Mouse (Mus musculus) stomach, postnatal 0 days (tissue): ENCODE data around the gene Cemip.

Experiments used
- CTCF ChIP-seq: IDR thresholded peaks from 2 replicates; pipeline ENCODE4 v1.5.1; 2016; ENCODE audit warnings: antibody characterized with exemption, low read depth, mild to moderate bottlenecking, moderate library complexity
- EP300 ChIP-seq: optimal IDR thresholded peaks from 2 replicates; pipeline ENCODE3; 2016; ENCODE audit warnings: antibody characterized with exemption

GRCm38 (mm10) chr7:83904831-83905230, 181.5 kb downstream of the Cemip start:
- TF ChIP-seq CTCF (no peak), EP300 (no peak)
